Mouse (Mus musculus): ENCODE measurements at regions not wholly inside any gene's neighbourhood (a gene's known extent, or its start where the extent isn't known, plus 50 kb on each side); places are given as distances from the start of the nearest gene placed in this dataset.

GRCm38 (mm10) chr15:52406156-52406885 is 1478.4 kb upstream of the Gm7489 start:
- Histone ChIP-seq H3K9me3 (replicated peaks; ENCODE audit: control insufficient read depth, low read length) (no peaks in the 10 kb centered on the region), H3K27ac (replicated peaks; ENCODE audit: low read depth, low read length) (no peak overlapping the region), H3K36me3 (replicated peaks; ENCODE audit: control insufficient read depth, insufficient read depth, low read depth, low read length) (no peaks in the 10 kb centered on the region), H3K4me3 (ENCODE audit: low read depth, low read length) (no peak overlapping the region), H3K4me2 (ENCODE audit: low read depth, low read length) (no peak overlapping the region), H3K27me3 (ENCODE audit: control insufficient read depth, insufficient read depth, low read length) (no peaks in the 10 kb centered on the region), H3K9ac (replicated peaks; ENCODE audit: low read length) (no peak overlapping the region), H3K4me1 (ENCODE audit: control insufficient read depth, insufficient read depth, low read length) (no peaks in the 10 kb centered on the region)
- 86% methylated on average over 3 of the region's 3 CpGs for WGBS
- no peak for DNase-seq (ENCODE audit: low spot score)
- no peak for ATAC-seq (replicated peaks; ENCODE audit: insufficient number of reproducible peaks, low FRiP score, low TSS enrichment, low read depth)

GRCm38 (mm10) chr15:52412869-52413771 is 1471.6 kb upstream of the Gm7489 start:
- H3K27ac ChIP-seq (replicated peaks; ENCODE audit: low read depth, low read length), result no peak overlapping the region

GRCm38 (mm10) chr15:52425976-52426375 is 1458.7 kb upstream of the Gm7489 start:
- no peak overlapping the region for H3K9ac ChIP-seq (replicated peaks; ENCODE audit: low read length)
- no peaks in the 10 kb centered on the region for H3K4me1 ChIP-seq (ENCODE audit: control insufficient read depth, insufficient read depth, low read length)
- no peaks in the 10 kb centered on the region for H3K27me3 ChIP-seq (ENCODE audit: control insufficient read depth, insufficient read depth, low read length)
- DNase-seq (ENCODE audit: low spot score) (no peak), ATAC-seq (replicated peaks; ENCODE audit: insufficient number of reproducible peaks, low FRiP score, low TSS enrichment, low read depth) (no peak)
- no peaks in the 10 kb centered on the region for H3K9me3 ChIP-seq (replicated peaks; ENCODE audit: control insufficient read depth, low read length)
- no peak overlapping the region for H3K27ac ChIP-seq (replicated peaks; ENCODE audit: low read depth, low read length)
- no peaks in the 10 kb centered on the region for H3K36me3 ChIP-seq (replicated peaks; ENCODE audit: control insufficient read depth, insufficient read depth, low read depth, low read length)
- no peak overlapping the region for H3K4me3 ChIP-seq (ENCODE audit: low read depth, low read length)
- H3K4me2 ChIP-seq (ENCODE audit: low read depth, low read length), result no peak overlapping the region

More at GRCm38 (mm10) chr15:52412869-52413771, 1471.6 kb upstream of the Gm7489 start:
- Histone ChIP-seq H3K4me3 (ENCODE audit: low read depth, low read length) (no peak overlapping the region), H3K9ac (replicated peaks; ENCODE audit: low read length) (no peak overlapping the region), H3K4me1 (ENCODE audit: control insufficient read depth, insufficient read depth, low read length) (no peaks in the 10 kb centered on the region), H3K9me3 (replicated peaks; ENCODE audit: control insufficient read depth, low read length) (no peaks in the 10 kb centered on the region), H3K4me2 (ENCODE audit: low read depth, low read length) (no peak overlapping the region), H3K36me3 (replicated peaks; ENCODE audit: control insufficient read depth, insufficient read depth, low read depth, low read length) (no peaks in the 10 kb centered on the region), H3K27me3 (ENCODE audit: control insufficient read depth, insufficient read depth, low read length) (no peaks in the 10 kb centered on the region)
- DNase-seq (ENCODE audit: low spot score), result peak; percentile 19
- no peak for ATAC-seq (replicated peaks; ENCODE audit: insufficient number of reproducible peaks, low FRiP score, low TSS enrichment, low read depth)
- 43% methylated on average over 18 of the region's 18 CpGs for WGBS

GRCm38 (mm10) chr15:52430491-52431158 is 1454.1 kb upstream of the Gm7489 start:
- no peak overlapping the region for H3K27ac ChIP-seq (replicated peaks; ENCODE audit: low read depth, low read length)
- no peak overlapping the region for H3K9ac ChIP-seq (replicated peaks; ENCODE audit: low read length)
- ATAC-seq (replicated peaks; ENCODE audit: insufficient number of reproducible peaks, low FRiP score, low TSS enrichment, low read depth) (no peak), DNase-seq (ENCODE audit: low spot score) (no peak)
- no peaks in the 10 kb centered on the region for H3K27me3 ChIP-seq (ENCODE audit: control insufficient read depth, insufficient read depth, low read length)
- H3K4me3 ChIP-seq (ENCODE audit: low read depth, low read length), result no peak overlapping the region
- H3K9me3 ChIP-seq (replicated peaks; ENCODE audit: control insufficient read depth, low read length), result no peaks in the 10 kb centered on the region
- H3K4me1 ChIP-seq (ENCODE audit: control insufficient read depth, insufficient read depth, low read length), result no peaks in the 10 kb centered on the region
- WGBS, result 73% methylated on average over 6 of the region's 6 CpGs
- H3K4me2 ChIP-seq (ENCODE audit: low read depth, low read length), result no peak overlapping the region
- no peaks in the 10 kb centered on the region for H3K36me3 ChIP-seq (replicated peaks; ENCODE audit: control insufficient read depth, insufficient read depth, low read depth, low read length)

GRCm38 (mm10) chr15:52433639-52434038 is 1451.1 kb upstream of the Gm7489 start:
- H3K36me3 ChIP-seq (replicated peaks; ENCODE audit: control insufficient read depth, insufficient read depth, low read depth, low read length), result no peaks in the 10 kb centered on the region
- H3K4me3 ChIP-seq (ENCODE audit: low read depth, low read length), result no peak overlapping the region
- H3K9me3 ChIP-seq (replicated peaks; ENCODE audit: control insufficient read depth, low read length), result no peaks in the 10 kb centered on the region
- WGBS, result 90% methylated on average over 2 of the region's 2 CpGs
- no peaks in the 10 kb centered on the region for H3K27me3 ChIP-seq (ENCODE audit: control insufficient read depth, insufficient read depth, low read length)
- no peak overlapping the region for H3K27ac ChIP-seq (replicated peaks; ENCODE audit: low read depth, low read length)
- H3K9ac ChIP-seq (replicated peaks; ENCODE audit: low read length), result no peak overlapping the region
- ATAC-seq (replicated peaks; ENCODE audit: insufficient number of reproducible peaks, low FRiP score, low TSS enrichment, low read depth), result no peak
- no peak for DNase-seq (ENCODE audit: low spot score)
- no peak overlapping the region for H3K4me2 ChIP-seq (ENCODE audit: low read depth, low read length)
- no peaks in the 10 kb centered on the region for H3K4me1 ChIP-seq (ENCODE audit: control insufficient read depth, insufficient read depth, low read length)

GRCm38 (mm10) chr15:52438403-52438802 is 1446.3 kb upstream of the Gm7489 start:
- no peaks in the 10 kb centered on the region for H3K4me1 ChIP-seq (ENCODE audit: control insufficient read depth, insufficient read depth, low read length)
- no peaks in the 10 kb centered on the region for H3K9me3 ChIP-seq (replicated peaks; ENCODE audit: control insufficient read depth, low read length)
- H3K4me2 ChIP-seq (ENCODE audit: low read depth, low read length), result no peak overlapping the region
- H3K27ac ChIP-seq (replicated peaks; ENCODE audit: low read depth, low read length), result no peak overlapping the region
- no peak overlapping the region for H3K9ac ChIP-seq (replicated peaks; ENCODE audit: low read length)
- DNase-seq (ENCODE audit: low spot score) (no peak), ATAC-seq (replicated peaks; ENCODE audit: insufficient number of reproducible peaks, low FRiP score, low TSS enrichment, low read depth) (no peak)
- no peaks in the 10 kb centered on the region for H3K36me3 ChIP-seq (replicated peaks; ENCODE audit: control insufficient read depth, insufficient read depth, low read depth, low read length)
- 92% methylated on average over 1 of the region's 1 CpGs for WGBS
- no peak overlapping the region for H3K4me3 ChIP-seq (ENCODE audit: low read depth, low read length)
- H3K27me3 ChIP-seq (ENCODE audit: control insufficient read depth, insufficient read depth, low read length), result no peaks in the 10 kb centered on the region

- Histone ChIP-seq H3K4me3 (ENCODE audit: low read depth, low read length) (no peak overlapping the region), H3K9me3 (replicated peaks; ENCODE audit: control insufficient read depth, low read length) (no peaks in the 10 kb centered on the region), H3K36me3 (replicated peaks; ENCODE audit: control insufficient read depth, insufficient read depth, low read depth, low read length) (no peaks in the 10 kb centered on the region), H3K4me2 (ENCODE audit: low read depth, low read length) (no peak overlapping the region), H3K27ac (replicated peaks; ENCODE audit: low read depth, low read length) (no peak overlapping the region), H3K27me3 (ENCODE audit: control insufficient read depth, insufficient read depth, low read length) (no peaks in the 10 kb centered on the region), H3K9ac (replicated peaks; ENCODE audit: low read length) (no peak overlapping the region), H3K4me1 (ENCODE audit: control insufficient read depth, insufficient read depth, low read length) (no peaks in the 10 kb centered on the region)
- peak; percentile 92 for DNase-seq (ENCODE audit: low spot score)
- WGBS, result 0% methylated on average over 3 of the region's 3 CpGs
- ATAC-seq (replicated peaks; ENCODE audit: insufficient number of reproducible peaks, low FRiP score, low TSS enrichment, low read depth), result peak; percentile 82
These were observed 1425.9 kb upstream of the Gm7489 start for GRCm38 (mm10) chr15:52458782-52459181.

Data from embryonic facial prominence, embryonic 11.5 days (tissue).